Mouse (Mus musculus) lung, postnatal 0 days (tissue): ENCODE data around the gene Katnbl1.

Experiments
- CTCF ChIP-seq: IDR thresholded peaks from 2 replicates; pipeline ENCODE4 v1.5.1; 2016; ENCODE audit warnings: antibody characterized with exemption, mild to moderate bottlenecking
- EP300 ChIP-seq: IDR thresholded peaks from 2 replicates; pipeline ENCODE4 v1.6.1; 2016; ENCODE audit warnings: antibody characterized with exemption, mild to moderate bottlenecking, control low read depth

DNA sequence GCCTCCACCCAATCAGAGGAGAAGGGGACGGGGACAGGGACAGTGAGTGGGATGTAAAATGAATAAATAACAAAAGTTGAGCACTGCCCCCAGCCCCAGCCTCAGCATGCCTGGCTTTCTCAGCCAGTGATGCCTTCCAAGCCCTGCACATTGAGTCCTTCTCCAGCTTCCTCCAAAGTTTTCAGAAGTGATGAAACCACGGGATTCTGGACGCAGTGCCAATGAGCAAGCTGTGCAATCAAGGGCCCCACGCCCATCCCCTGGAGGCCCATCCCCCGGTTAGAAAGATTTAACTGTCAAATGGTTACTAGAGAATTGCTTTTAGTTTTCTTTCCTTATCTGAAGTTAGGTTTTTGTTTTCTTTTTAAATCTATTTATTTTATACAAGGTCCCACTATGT lies 9.1 kb upstream of the Katnbl1 start:
- TF ChIP-seq CTCF (no peak), EP300 (no peak)
